Mouse (Mus musculus) testis, adult 2 months (tissue): ENCODE measurements around the gene Imp3. TPM values are rescaled to one million over a fixed set of nuclear protein-coding genes. Genes with fewer than 3 reads are reported as not detected.

ENCODE experiments used
- H3K27ac ChIP-seq: fragments of 200-500 bp; 2 replicates; pipeline ENCODE4 v1.5.1; 2012; ENCODE audit warnings: low read depth, low read length; ENCODE audit not compliant: control insufficient read depth, insufficient read depth
- H3K27me3 ChIP-seq: fragments of 200-500 bp; 2 replicates; pipeline ENCODE4 v1.6.1; 2012; ENCODE audit warnings: mild to moderate bottlenecking, low read length, moderate library complexity; ENCODE audit not compliant: control insufficient read depth, insufficient read depth
- H3K36me3 ChIP-seq: fragments of 200-500 bp; 2 replicates; pipeline ENCODE4 v1.6.1; 2012; ENCODE audit warnings: mild to moderate bottlenecking, low read length; ENCODE audit not compliant: control insufficient read depth, insufficient read depth
- H3K4me1 ChIP-seq: fragments of 200-500 bp; 2 replicates; pipeline ENCODE4 v1.6.1; 2012; ENCODE audit warnings: low read length; ENCODE audit not compliant: control insufficient read depth, insufficient read depth
- H3K4me3 ChIP-seq: fragments of 200-500 bp; 2 replicates; pipeline ENCODE4 v1.5.1; 2012; ENCODE audit warnings: low read depth, mild to moderate bottlenecking, low read length, moderate library complexity, mixed read lengths; ENCODE audit not compliant: control insufficient read depth
- CTCF ChIP-seq: fragments of 200-500 bp; IDR thresholded peaks from 2 replicates; pipeline ENCODE4 v1.5.1; 2012; ENCODE audit warnings: low read depth, mild to moderate bottlenecking, inconsistent platforms, low read length, moderate library complexity; ENCODE audit not compliant: control insufficient read depth, insufficient read depth, insufficient replicate concordance
- POLR2A ChIP-seq: fragments of 200-500 bp; IDR thresholded peaks from 2 replicates; pipeline ENCODE4 v1.6.1; 2012; ENCODE audit warnings: low read depth, mild to moderate bottlenecking, inconsistent platforms, low read length, moderate library complexity; ENCODE audit not compliant: control insufficient read depth
- polyA plus RNA-seq: library from polyadenylated mRNA; depleted of rRNA; stranded (reverse); fragments of >200 nt; gene quantifications from 2 replicates; pipeline ENCODE4 v1.2.3, GENCODE M21; 2012

Gene Imp3
- polyA plus RNA-seq, 1 experiment, result 42.3 TPM

DNA sequence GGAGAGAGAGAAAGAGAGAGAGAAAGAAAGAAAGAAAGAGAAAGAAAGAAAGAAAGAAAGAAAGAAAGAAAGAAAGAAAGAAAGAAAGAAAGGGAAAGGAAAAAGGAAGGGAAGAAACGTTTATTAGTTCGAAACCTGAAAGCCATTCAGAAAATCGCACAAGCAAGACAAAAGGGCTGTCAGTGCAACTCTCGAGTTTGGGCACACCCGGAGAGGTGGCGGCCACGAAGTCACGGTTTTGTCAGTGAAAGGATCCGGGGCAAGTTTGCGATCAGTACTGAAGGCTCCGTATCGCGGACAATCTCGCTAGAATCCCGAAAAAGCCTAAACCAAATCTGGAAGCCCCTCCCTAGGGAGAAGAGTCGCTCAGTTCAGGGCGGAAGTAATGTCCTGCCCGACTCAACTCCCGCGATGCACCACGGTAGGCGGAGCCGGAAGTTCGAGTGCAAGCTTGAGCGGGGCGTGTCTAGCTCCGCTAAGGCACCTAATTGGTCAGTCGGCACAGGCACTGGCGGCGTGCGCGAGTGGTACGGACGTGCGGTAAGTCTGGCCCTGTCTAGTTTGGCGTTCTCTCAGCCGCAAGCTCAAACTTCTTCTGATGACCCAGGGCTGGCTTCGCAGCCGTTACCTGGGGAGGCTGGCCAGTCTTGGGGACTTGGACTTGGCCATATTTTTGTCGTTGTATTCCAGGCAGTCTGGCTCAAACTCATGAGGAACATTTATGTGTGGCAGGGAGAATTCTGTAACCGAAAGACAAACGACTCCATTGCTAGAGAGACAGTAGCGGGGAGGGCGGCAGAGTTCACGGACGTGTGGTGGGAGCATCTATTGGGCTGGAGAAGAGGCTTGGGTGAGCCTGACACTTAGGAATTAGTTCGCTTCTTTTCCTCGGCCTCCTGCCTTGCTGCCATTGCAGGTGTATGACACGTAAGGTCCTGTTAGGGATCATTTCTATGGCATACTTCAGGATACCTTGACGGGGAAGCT is 13.4 kb downstream of the Imp3 start, which contains the start of gene Snupn:
Gene Snupn, plus strand, starts transcription at position 465 of the 987 bp plus-strand sequence.
- TF ChIP-seq CTCF (peak; percentile 27; the same call in 1 of the 2 replicates), POLR2A (peak; percentile 99)
- Histone ChIP-seq H3K4me3 (peak within 1 kb of the TSS; percentile 94), H3K36me3 (no peaks in the 10 kb centered on the region), H3K27me3 (no peaks in the 10 kb centered on the region), H3K27ac (peak within 1 kb of the TSS; percentile 89), H3K4me1 (peaks cover 5% of the 10 kb centered on the region; the same call in 1 of the 2 replicates)

- H3K36me3 ChIP-seq, result no peaks in the 10 kb centered on the region
- H3K4me3 ChIP-seq, result no peak overlapping the region
- H3K27ac ChIP-seq, result no peak overlapping the region
- peaks cover 5% of the 10 kb centered on the region; the same call in 1 of the 2 replicates for H3K4me1 ChIP-seq
- TF ChIP-seq CTCF (no peak), POLR2A (no peak)
- no peaks in the 10 kb centered on the region for H3K27me3 ChIP-seq
Observed at GRCm38 (mm10) chr9:56953562-56953961, 16.3 kb downstream of the Imp3 start.

DNA sequence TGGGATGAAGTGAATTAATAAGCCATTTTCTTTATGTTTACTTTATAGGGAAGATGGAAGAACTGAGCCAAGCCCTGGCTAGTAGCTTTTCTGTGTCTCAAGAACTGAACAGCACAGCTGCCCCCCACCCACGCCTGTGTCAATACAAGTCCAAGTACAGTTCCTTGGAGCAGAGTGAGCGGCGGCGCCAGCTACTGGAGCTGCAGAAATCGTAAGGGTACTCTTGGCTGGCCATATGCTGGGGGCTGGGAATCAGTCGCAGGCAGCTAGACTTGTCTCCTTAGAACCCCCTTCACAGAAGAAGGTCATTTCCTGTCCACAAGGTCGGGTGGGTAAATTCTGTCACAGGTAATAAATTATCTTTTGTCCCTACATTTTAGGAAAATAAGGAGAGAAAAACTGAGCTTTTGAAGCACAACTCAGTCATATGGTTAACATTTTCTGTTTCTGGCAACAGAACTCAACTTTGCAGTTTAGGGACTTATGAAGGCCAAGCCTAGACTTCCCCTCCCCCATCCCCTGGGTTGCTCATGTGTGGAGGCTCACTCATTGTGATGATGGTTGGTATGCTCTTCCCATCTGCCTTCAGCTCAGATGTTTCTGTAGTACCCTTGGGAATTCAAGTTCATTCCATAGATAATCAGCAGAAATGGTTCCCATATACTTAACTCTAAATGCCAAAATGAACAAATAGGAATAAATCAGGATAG is 19.8 kb downstream of the Imp3 start:
- no peak for TF ChIP-seq POLR2A
- TF ChIP-seq CTCF, result no peak
- Histone ChIP-seq H3K4me3 (no peak overlapping the region), H3K27me3 (no peaks in the 10 kb centered on the region), H3K27ac (no peak overlapping the region), H3K36me3 (peaks cover 2% of the 10 kb centered on the region; the same call in 1 of the 2 replicates), H3K4me1 (no peaks in the 10 kb centered on the region)

DNA sequence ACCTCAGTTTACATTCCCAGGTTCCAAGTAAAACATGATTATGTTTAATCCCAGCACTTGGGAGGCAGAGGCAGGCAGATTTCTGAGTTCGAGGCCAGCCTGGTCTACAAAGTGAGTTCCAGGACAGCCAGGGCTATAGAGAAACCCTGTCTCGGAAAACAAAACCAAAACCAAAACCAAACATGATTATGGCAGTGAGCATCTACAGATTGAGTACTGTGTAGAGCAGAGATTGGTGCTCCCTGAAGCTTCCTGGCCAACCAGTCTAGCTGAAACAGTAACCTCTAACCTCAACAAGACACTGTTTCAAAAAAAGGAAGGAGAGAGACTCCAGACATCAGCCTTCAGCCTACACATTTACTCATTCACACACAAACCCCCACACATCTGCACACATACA is 21.4 kb downstream of the Imp3 start:
- no peak overlapping the region for H3K27ac ChIP-seq
- no peak overlapping the region for H3K4me3 ChIP-seq
- H3K36me3 ChIP-seq, result peaks cover 2% of the 10 kb centered on the region; the same call in 1 of the 2 replicates
- no peaks in the 10 kb centered on the region for H3K27me3 ChIP-seq
- no peaks in the 10 kb centered on the region for H3K4me1 ChIP-seq
- TF ChIP-seq CTCF (no peak), POLR2A (no peak)

GRCm38 (mm10) chr9:56961591-56961990 is 24.3 kb downstream of the Imp3 start:
- TF ChIP-seq CTCF (no peak), POLR2A (no peak)
- Histone ChIP-seq H3K4me3 (no peak overlapping the region), H3K36me3 (peaks cover 3% of the 10 kb centered on the region; the same call in 1 of the 2 replicates)

GRCm38 (mm10) chr9:56970158-56970557 is 32.9 kb downstream of the Imp3 start:
- no peaks in the 10 kb centered on the region for H3K36me3 ChIP-seq
- H3K27me3 ChIP-seq, result no peaks in the 10 kb centered on the region
- no peak overlapping the region for H3K27ac ChIP-seq
- no peaks in the 10 kb centered on the region for H3K4me1 ChIP-seq
- no peak overlapping the region for H3K4me3 ChIP-seq
- TF ChIP-seq POLR2A, result no peak
- no peak for TF ChIP-seq CTCF

More at GRCm38 (mm10) chr9:56961591-56961990, 24.3 kb downstream of the Imp3 start:
- Histone ChIP-seq H3K4me1 (no peaks in the 10 kb centered on the region), H3K27me3 (no peaks in the 10 kb centered on the region), H3K27ac (no peak overlapping the region)

- Histone ChIP-seq H3K27ac (no peak overlapping the region), H3K4me1 (no peaks in the 10 kb centered on the region), H3K4me3 (no peak overlapping the region), H3K27me3 (no peaks in the 10 kb centered on the region), H3K36me3 (no peaks in the 10 kb centered on the region)
- TF ChIP-seq POLR2A, result no peak
- no peak for TF ChIP-seq CTCF
Observed at GRCm38 (mm10) chr9:56973960-56974524, 36.8 kb downstream of the Imp3 start.
